Comparison of ENCODE assay signal across 11 mouse cellular contexts in genomic region chr7:75859771-75860196, GRCm38 (mm10). TPM values are rescaled to one million over a fixed set of nuclear protein-coding genes. Genes with fewer than 3 reads are reported as not detected.
DNase-seq lines count a peak whose midpoint lies in the region; ATAC-seq and TF ChIP-seq lines count a peak whose summit lies in the region.
"Had no signal": no experiment of that assay in that cellular context is flagged by ENCODE, and none has a peak within 500 bp of the region (broad histone marks: within the 10 kb centered on the region; RNA-seq: fewer than 3 reads in every experiment).

No protein-coding gene starts in this region.

- no peak overlapping the region for H3K4me3 ChIP-seq in liver, adult 2 months (ENCODE audit: insufficient read depth, low read depth, low read length)
- no peak overlapping the region for H3K4me3 ChIP-seq in liver, embryonic 12.5 days
- no peak overlapping the region for H3K4me3 ChIP-seq in liver, postnatal 0 days (ENCODE audit: low read depth, low read length)
- H3K4me3 ChIP-seq: embryonic facial prominence, embryonic 13.5 days had no signal

- peak; percentile 37 for DNase-seq in liver, adult 2 months (ENCODE audit: extremely low read depth, low read depth, low spot score)
- peak; percentile 43 for DNase-seq in brain, embryonic 14.5 days (ENCODE audit: low read depth)
- DNase-seq in cerebellum, postnatal 14 days, result peak; percentile 60 to 62
- DNase-seq in liver, postnatal 0 days, result no peak
- DNase-seq in kidney, postnatal 25 days, result no peak
- DNase-seq in left cerebral cortex, postnatal 25 days (ENCODE audit: low spot score in 2 of 2), result no peak
- DNase-seq: adrenal gland, postnatal 14 days; thymus, postnatal 4 days had no signal

- 64% methylated on average over 9 of the region's 9 CpGs for WGBS in liver, adult 2 months
- WGBS in liver, embryonic 12.5 days (ENCODE audit: insufficient replicate concordance), result 69% methylated on average over 9 of the region's 9 CpGs
- 67% methylated on average over 9 of the region's 9 CpGs for WGBS in liver, postnatal 0 days (ENCODE audit: insufficient replicate concordance)

- no peak for ATAC-seq in liver, embryonic 12.5 days
- ATAC-seq in liver, postnatal 0 days, result no peak
- ATAC-seq: intestine, postnatal 0 days had no signal

- peaks cover 38% of the 10 kb centered on the region for H3K4me1 ChIP-seq in liver, adult 2 months (ENCODE audit: control insufficient read depth, insufficient read depth, low read length)
- H3K4me1 ChIP-seq in liver, embryonic 12.5 days, result peaks cover 74% of the 10 kb centered on the region
- H3K4me1 ChIP-seq in liver, postnatal 0 days (ENCODE audit: insufficient read depth), result peaks cover 62% of the 10 kb centered on the region

- H3K36me3 ChIP-seq in liver, adult 2 months (ENCODE audit: control insufficient read depth, insufficient read depth, low read length), result no peaks in the 10 kb centered on the region
- H3K36me3 ChIP-seq in liver, embryonic 12.5 days, result peaks cover 36% of the 10 kb centered on the region
- peaks cover 18% of the 10 kb centered on the region for H3K36me3 ChIP-seq in liver, postnatal 0 days (replicated peaks; ENCODE audit: insufficient read depth, low read length)

- TF ChIP-seq CTCF in liver, adult 2 months (IDR thresholded peaks at IDR 0.05; ENCODE audit: low read depth, low read length), result no peak
- TF ChIP-seq CTCF in brain, embryonic 14.5 days (IDR thresholded peaks at IDR 0.05; ENCODE audit: borderline replicate concordance, extremely low read depth, insufficient read depth, insufficient read length), result no peak
- TF ChIP-seq CTCF in liver, postnatal 0 days (IDR thresholded peaks at IDR 0.05; ENCODE audit: low read depth), result no peak

- H3K27me3 ChIP-seq in liver, adult 2 months (ENCODE audit: control insufficient read depth, insufficient read depth, low read length), result no peaks in the 10 kb centered on the region
- no peaks in the 10 kb centered on the region for H3K27me3 ChIP-seq in liver, embryonic 12.5 days (replicated peaks)
- no peaks in the 10 kb centered on the region for H3K27me3 ChIP-seq in liver, postnatal 0 days (ENCODE audit: insufficient read depth, low read length)
- H3K27me3 ChIP-seq: embryonic facial prominence, embryonic 13.5 days had no signal

- H3K9ac ChIP-seq in liver, adult 2 months (ENCODE audit: low read depth, low read length), result no peak overlapping the region
- no peak overlapping the region for H3K9ac ChIP-seq in liver, embryonic 12.5 days
- no peak overlapping the region for H3K9ac ChIP-seq in liver, postnatal 0 days (replicated peaks)
- H3K9ac ChIP-seq: embryonic facial prominence, embryonic 13.5 days had no signal

- no peak overlapping the region for H3K4me2 ChIP-seq in liver, embryonic 12.5 days
- H3K4me2 ChIP-seq in liver, postnatal 0 days (ENCODE audit: low read depth, low read length), result no peak overlapping the region
- H3K4me2 ChIP-seq: embryonic facial prominence, embryonic 13.5 days had no signal

- H3K9me3 ChIP-seq in liver, embryonic 12.5 days (replicated peaks), result peaks cover 6% of the 10 kb centered on the region; the same call in 1 of the 2 replicates
- H3K9me3 ChIP-seq in liver, postnatal 0 days (ENCODE audit: low read length), result no peaks in the 10 kb centered on the region; the same call in 1 of the 2 replicates
- H3K9me3 ChIP-seq: embryonic facial prominence, embryonic 13.5 days had no signal

- TF ChIP-seq EP300 in liver, postnatal 0 days (IDR thresholded peaks at IDR 0.05; ENCODE audit: low read depth), result no peak

- intact Hi-C loops in left cerebral cortex, postnatal 25 days (cut with DNase I), result loop anchor here (5.0 kb wide), 1 partner anchor 102 kb away; no protein-coding TSS in a partner anchor

- peaks cover 32% of the 10 kb centered on the region; the same call in 1 of the 2 replicates for H3K79me2 ChIP-seq in liver, adult 2 months (ENCODE audit: control insufficient read depth, insufficient read depth, low read length)

- no peak overlapping the region for H3K27ac ChIP-seq in liver, adult 2 months (replicated peaks; ENCODE audit: insufficient read depth, low read depth, low read length)
- no peak overlapping the region for H3K27ac ChIP-seq in liver, embryonic 12.5 days
- H3K27ac ChIP-seq in liver, postnatal 0 days (ENCODE audit: low read depth), result peak overlapping the region; percentile 29; the same call in 1 of the 2 replicates
- H3K27ac ChIP-seq: embryonic facial prominence, embryonic 13.5 days had no signal

- TF ChIP-seq POLR2A in liver, adult 2 months (IDR thresholded peaks at IDR 0.05; ENCODE audit: extremely low read depth, insufficient read depth, low read length), result no peak
- no peak for TF ChIP-seq POLR2A in brain, embryonic 14.5 days (IDR thresholded peaks at IDR 0.05; ENCODE audit: borderline replicate concordance, extremely low read depth, insufficient read depth, insufficient read length, poor library complexity, severe bottlenecking)

RNA-seq across cellular contexts. Expression of gene Klhl25, which starts 11.7 kb away (rescaled TPM):
- total RNA-seq in liver, adult 2 months (2014; rRNA removed), result 10.9 and 12.0 TPM in 2 replicates
- polyA plus RNA-seq in liver, adult 2 months (2012; rRNA removed), result 20.0 and 27.9 TPM in 2 replicates
- polyA plus RNA-seq in liver, embryonic 12.5 days (2016; fragmentation: Nextera tagmentation; extraction: Ambion mirVana), result 12.1 and 12.2 TPM in 2 replicates
- 30.9 and 31.0 TPM in 2 replicates for polyA plus RNA-seq in brain, embryonic 14.5 days (2012; rRNA removed)
- polyA plus RNA-seq in liver, postnatal 0 days (2015; fragmentation: Nextera tagmentation; extraction: Ambion mirVana), result 13.0 and 13.5 TPM in 2 replicates
- total RNA-seq in left cerebral cortex, postnatal 25 days (2021), result 10 to 100 TPM in 1 of 2 experiments, 1 to 10 TPM in 1; 7.5 to 10.4 TPM

Comparison
In these comparisons a context has a peak if more than half of its experiments do, and no peak if none do; other contexts are left out.
1. DNase-seq: peak in liver, adult 2 months (single experiment), brain, embryonic 14.5 days (single experiment) and cerebellum, postnatal 14 days (2 of 2); none in liver, postnatal 0 days (single experiment), kidney, postnatal 25 days (0 of 2) and left cerebral cortex, postnatal 25 days (0 of 2).